Mouse (Mus musculus) thymus, postnatal 25 days (tissue): Measurements from ENCODE around the gene Csf1.
A peak's percentile ranks its signal among the peaks of the same experiment; 100 is the strongest.

Source experiments
- DNase-seq: peaks from one replicate; pipeline ENCODE4 v3.0.0; 2022

Gene Csf1

GRCm38 (mm10) chr3:107700625-107701024 is 59.6 kb downstream of the Csf1 start:
- no peak for DNase-seq

- DNase-seq, result no peak
These were observed 63.4 kb downstream of the Csf1 start for GRCm38 (mm10) chr3:107696910-107697309.

- DNase-seq, result peak; percentile 99
These were observed 64.1 kb downstream of the Csf1 start, which contains the start of gene Ahcyl1 for GRCm38 (mm10) chr3:107695948-107696881. Ahcyl1 (minus strand) TSS chr3:107696560.

GRCm38 (mm10) chr3:107695219-107695947 is 64.9 kb downstream of the Csf1 start:
- no peak for DNase-seq

- DNase-seq, result no peak
These were observed 65.9 kb downstream of the Csf1 start for GRCm38 (mm10) chr3:107694256-107694900.
